Mouse (Mus musculus) CH12.LX (cell line): ENCODE data around the gene 1700025C18Rik. TPM values are rescaled to one million over a fixed set of nuclear protein-coding genes. Genes with fewer than 3 reads are reported as not detected.

Experiments used
- DNase-seq: peaks from one replicate; pipeline ENCODE4 v3.0.0-alpha.2; 2013; ENCODE audit errors: extremely low read depth
- H3K27ac ChIP-seq: 2 replicates; pipeline ENCODE4 v1.5.1; 2012; ENCODE audit warnings: low read depth, mild to moderate bottlenecking, control low read depth, moderate library complexity; ENCODE audit not compliant: insufficient read depth
- H3K27me3 ChIP-seq: replicated peaks from 2 replicates; pipeline ENCODE3; 2012; ENCODE audit warnings: inconsistent platforms
- H3K36me3 ChIP-seq, 2 experiments: replicated peaks in 1 of 2; 2 replicates each; pipeline versions ENCODE3 to v1.6.1; 2012; ENCODE audit warnings: inconsistent platforms in 1 of 2, low read length in 1 of 2, mild to moderate bottlenecking in 1 of 2, mixed read lengths in 1 of 2, moderate library complexity in 1 of 2; ENCODE audit not compliant: control insufficient read depth in 1 of 2, insufficient read depth in 1 of 2
- H3K4me1 ChIP-seq, 2 experiments: 2 replicates each; pipeline ENCODE4 v1.6.1; 2012; ENCODE audit warnings: inconsistent platforms in 1 of 2, moderate library complexity in 1 of 2; ENCODE audit not compliant: insufficient read depth in 2 of 2, control insufficient read depth in 1 of 2
- H3K4me2 ChIP-seq: 2 replicates; pipeline ENCODE4 v1.6.1; 2012; ENCODE audit warnings: low read depth, mild to moderate bottlenecking, control low read depth; ENCODE audit not compliant: poor library complexity, insufficient read depth, severe bottlenecking
- H3K4me3 ChIP-seq, 3 experiments: fragments of 150-350 bp in 1 of 3; sonication (generic) in 1 of 3; replicated peaks in 1 of 3; 2 replicates each; pipeline versions ENCODE3 to v1.5.1; 2011 to 2012; ENCODE audit warnings: low read depth in 2 of 3, low read length in 2 of 3, mild to moderate bottlenecking in 2 of 3, moderate library complexity in 2 of 3, control low read depth in 1 of 3, improper control_type of control experiment in 1 of 3, inconsistent platforms in 1 of 3, mixed read lengths in 1 of 3; ENCODE audit not compliant: poor library complexity in 1 of 3
- H3K79me2 ChIP-seq: replicated peaks from 2 replicates; pipeline ENCODE4 v1.6.1; 2012; ENCODE audit warnings: mild to moderate bottlenecking, moderate library complexity; ENCODE audit not compliant: control insufficient read depth, poor library complexity, insufficient read depth, severe bottlenecking; ENCODE audit errors: extremely low read depth
- H3K9ac ChIP-seq: 2 replicates; pipeline ENCODE4 v1.6.1; 2012; ENCODE audit warnings: low read depth, mild to moderate bottlenecking, control low read depth, moderate library complexity; ENCODE audit not compliant: insufficient read depth
- H3K9me3 ChIP-seq: replicated peaks from 2 replicates; pipeline ENCODE3; 2012; ENCODE audit warnings: low read length, inconsistent platforms, mixed read lengths
- BHLHE40 ChIP-seq: IDR thresholded peaks from 2 replicates; pipeline ENCODE4 v1.6.1; 2011; ENCODE audit warnings: mild to moderate bottlenecking, low read depth, low read length, improper control_type of control experiment
- CHD2 ChIP-seq: IDR thresholded peaks from 2 replicates; pipeline ENCODE4 v1.6.1; 2011; ENCODE audit warnings: low read length, improper control_type of control experiment
- CTCF ChIP-seq, 2 experiments: IDR thresholded peaks in 1 of 2; conservative IDR thresholded peaks in 1 of 2; 2 replicates each; pipeline ENCODE4 v1.5.1; 2011 to 2012; ENCODE audit warnings: low read depth in 2 of 2, low read length in 2 of 2, improper control_type of control experiment in 1 of 2, inconsistent platforms in 1 of 2, mild to moderate bottlenecking in 1 of 2, moderate library complexity in 1 of 2
- ELF1 ChIP-seq: IDR thresholded peaks from 2 replicates; pipeline ENCODE4 v1.6.1; 2014; ENCODE audit warnings: low read depth, mild to moderate bottlenecking, inconsistent platforms, low read length, improper control_type of control experiment
- ETS1 ChIP-seq: conservative IDR thresholded peaks from 2 replicates; pipeline ENCODE4 v1.6.1; 2012; ENCODE audit warnings: low read depth, mild to moderate bottlenecking, inconsistent platforms, low read length, improper control_type of control experiment, moderate library complexity
- GABPA ChIP-seq: IDR thresholded peaks from 2 replicates; pipeline ENCODE4 v1.6.1; 2012; ENCODE audit warnings: low read depth, low read length, improper control_type of control experiment, inconsistent platforms; ENCODE audit not compliant: insufficient replicate concordance
- KAT2A ChIP-seq: IDR thresholded peaks from 2 replicates; pipeline ENCODE4 v1.6.1; 2012; ENCODE audit warnings: low read length, improper control_type of control experiment, inconsistent platforms; ENCODE audit not compliant: insufficient replicate concordance
- MAX ChIP-seq: IDR thresholded peaks from 2 replicates; pipeline ENCODE4 v1.6.1; 2011; ENCODE audit warnings: low read length, improper control_type of control experiment
- MAZ ChIP-seq: IDR thresholded peaks from 2 replicates; pipeline ENCODE4 v1.6.1; 2012; ENCODE audit warnings: low read depth, mild to moderate bottlenecking, inconsistent platforms, low read length, improper control_type of control experiment, moderate library complexity
- MEF2A ChIP-seq: IDR thresholded peaks from 2 replicates; pipeline ENCODE4 v1.6.1; 2014; ENCODE audit warnings: low read depth, mild to moderate bottlenecking, inconsistent platforms, low read length, improper control_type of control experiment, borderline replicate concordance
- MXI1 ChIP-seq: IDR thresholded peaks from 2 replicates; pipeline ENCODE4 v1.6.1; 2011; ENCODE audit warnings: mild to moderate bottlenecking, low read depth, low read length, improper control_type of control experiment
- PAX5 ChIP-seq: IDR thresholded peaks from 2 replicates; pipeline ENCODE4 v1.6.1; 2012; ENCODE audit warnings: low read length, inconsistent platforms, mixed read lengths
- POLR2AphosphoS2 ChIP-seq: IDR thresholded peaks from 2 replicates; pipeline ENCODE4 v1.6.1; 2011; ENCODE audit warnings: low read depth, low read length, improper control_type of control experiment
- RCOR1 ChIP-seq: conservative IDR thresholded peaks from 2 replicates; pipeline ENCODE4 v1.6.1; 2012; ENCODE audit warnings: low read depth, mild to moderate bottlenecking, inconsistent platforms, low read length, improper control_type of control experiment
- UBTF ChIP-seq: IDR thresholded peaks from 2 replicates; pipeline ENCODE4 v1.6.1; 2012; ENCODE audit warnings: low read depth, mild to moderate bottlenecking, inconsistent platforms, low read length, improper control_type of control experiment, moderate library complexity
- USF1 ChIP-seq: IDR thresholded peaks from 2 replicates; pipeline ENCODE4 v1.6.1; 2014; ENCODE audit warnings: low read depth, mild to moderate bottlenecking, inconsistent platforms, low read length, improper control_type of control experiment
- ZMIZ1 ChIP-seq: IDR thresholded peaks from 2 replicates; pipeline ENCODE4 v1.6.1; 2012; ENCODE audit warnings: low read depth, mild to moderate bottlenecking, inconsistent platforms, low read length, improper control_type of control experiment
- ZNF384 ChIP-seq: IDR thresholded peaks from 2 replicates; pipeline ENCODE4 v1.6.1; 2012; ENCODE audit warnings: low read depth, low read length, improper control_type of control experiment, inconsistent platforms
- dilution Hi-C: fragments of 300-500 bp; cut with MboI; formaldehyde crosslinking; loops from 2 replicates; pipeline ENCODE4 v1.14.3; 2020; ENCODE audit warnings: low sequenced_read_pairs; ENCODE audit not compliant: extremely low pct_unique_long_range_greater_than_20kb, extremely low pct_ligation_motif_present
- in situ Hi-C: fragments of 300-500 bp; cut with MboI; formaldehyde crosslinking; loops from 3 replicates; pipeline ENCODE4 v1.14.3; 2019; ENCODE audit warnings: low sequenced_read_pairs, low pct_ligation_motif_present, low pct_unique_long_range_greater_than_20kb, mixed read lengths
- polyA plus RNA-seq: library from polyadenylated mRNA; unstranded; fragments of >175 nt; gene quantifications from 2 replicates; pipeline ENCODE4 v1.2.1, GENCODE M21; 2012; ENCODE audit warnings: low read depth; ENCODE audit not compliant: insufficient read length
- total RNA-seq, 2 experiments: library from RNA; depleted of rRNA; stranded (reverse); fragments of 300-350 nt in 1 of 2; fragments of >200 nt in 1 of 2; gene quantifications; 2 replicates each; pipeline ENCODE4 v1.2.3; 2012 to 2014

1700025C18Rik gene
- total and polyA plus RNA-seq, 3 experiments = not detected

GRCm38 (mm10) chr2:165100749-165101148 lies 10.2 kb upstream of the 1700025C18Rik start:
- no peaks in the 10 kb centered on the region for H3K4me1 ChIP-seq
- no peak overlapping the region for H3K27ac ChIP-seq
- H3K9ac ChIP-seq = no peak overlapping the region
- no peak for TF ChIP-seq UBTF
- no peak for TF ChIP-seq MEF2A
- no peak for TF ChIP-seq MAX
- TF ChIP-seq PAX5 = no peak
- no peak for TF ChIP-seq ZNF384
- TF ChIP-seq MAZ = no peak
- no peak for TF ChIP-seq MXI1
- TF ChIP-seq GABPA = no peak
- TF ChIP-seq USF1 = no peak
- TF ChIP-seq ETS1 = no peak
- no peak for TF ChIP-seq ZMIZ1
- no peak for TF ChIP-seq RCOR1
- TF ChIP-seq CTCF (conservative IDR thresholded peaks at IDR 0.05 in 1 of 2, IDR thresholded peaks at IDR 0.05 in 1 of 2; ENCODE audit: low read depth in 2 of 2, low read length in 2 of 2) = no peak
- no peak for TF ChIP-seq CHD2
- no peak for TF ChIP-seq POLR2AphosphoS2
- no peak for TF ChIP-seq BHLHE40
- TF ChIP-seq KAT2A = no peak
- DNase-seq = no peak
- no peak overlapping the region for H3K4me3 ChIP-seq
- in situ Hi-C loops (no loop called here), dilution Hi-C loops (no loop called here)
- no peaks in the 10 kb centered on the region for H3K9me3 ChIP-seq
- no peaks in the 10 kb centered on the region for H3K36me3 ChIP-seq
- H3K79me2 ChIP-seq = no peaks in the 10 kb centered on the region
- no peak overlapping the region for H3K4me2 ChIP-seq
- H3K27me3 ChIP-seq = peaks cover 93% of the 10 kb centered on the region

- H3K27ac ChIP-seq = no peak overlapping the region
- no peaks in the 10 kb centered on the region for H3K79me2 ChIP-seq
- no peak overlapping the region for H3K4me2 ChIP-seq
- H3K27me3 ChIP-seq = peaks cover 94% of the 10 kb centered on the region
- no peaks in the 10 kb centered on the region for H3K36me3 ChIP-seq
- in situ Hi-C loops = no loop called here
- no peak overlapping the region for H3K4me3 ChIP-seq
- no peaks in the 10 kb centered on the region for H3K4me1 ChIP-seq
- dilution Hi-C loops = no loop called here
- no peaks in the 10 kb centered on the region for H3K9me3 ChIP-seq
- TF ChIP-seq MAZ = no peak
- TF ChIP-seq UBTF = no peak
- no peak for TF ChIP-seq ELF1
- H3K9ac ChIP-seq = no peak overlapping the region
- no peak for DNase-seq
Measured at GRCm38 (mm10) chr2:165098861-165099260, 8.3 kb upstream of the 1700025C18Rik start.
